Mouse (Mus musculus) neural tube, embryonic 11.5 days (tissue): ENCODE measurements around the gene Polrmt. TPM values are rescaled to one million over a fixed set of nuclear protein-coding genes. Genes with fewer than 3 reads are reported as not detected.

Experiments
- ATAC-seq: fragments of 200-750 bp; cut with Nextera tagmentation; 2 replicates; pipeline ENCODE4 v1.8.0; 2017; ENCODE audit warnings: moderate number of reproducible peaks, mild to moderate bottlenecking, moderate TSS enrichment, moderate library complexity; ENCODE audit not compliant: insufficient read depth, low FRiP score, low TSS enrichment
- DNase-seq: peaks from one replicate; pipeline ENCODE4 v3.0.0-alpha.2; 2015; ENCODE audit warnings: low spot score
- H3K27ac ChIP-seq: fragments of 300-500 bp; sonication (generic); 2 replicates; pipeline ENCODE4 v1.5.1; 2014; ENCODE audit warnings: low read depth, mild to moderate bottlenecking, low read length
- H3K27me3 ChIP-seq: fragments of 300-500 bp; sonication (generic); 2 replicates; pipeline ENCODE4 v1.6.1; 2014; ENCODE audit warnings: mild to moderate bottlenecking, low read length, mixed read lengths; ENCODE audit not compliant: control insufficient read depth, insufficient read depth
- H3K36me3 ChIP-seq: fragments of 300-500 bp; sonication (generic); 2 replicates; pipeline ENCODE4 v1.6.1; 2014; ENCODE audit warnings: mild to moderate bottlenecking, low read length, moderate library complexity, mixed read lengths; ENCODE audit not compliant: control insufficient read depth, insufficient read depth
- H3K4me1 ChIP-seq: fragments of 300-500 bp; sonication (generic); 2 replicates; pipeline ENCODE4 v1.6.1; 2014; ENCODE audit warnings: low read length, mixed read lengths; ENCODE audit not compliant: control insufficient read depth, insufficient read depth
- H3K4me2 ChIP-seq: fragments of 300-500 bp; sonication (generic); 2 replicates; pipeline ENCODE4 v1.6.1; 2014; ENCODE audit warnings: low read depth, mild to moderate bottlenecking, moderate library complexity
- H3K4me3 ChIP-seq: fragments of 300-500 bp; sonication (generic); 2 replicates; pipeline ENCODE4 v1.5.1; 2014; ENCODE audit warnings: low read depth, low read length
- H3K9ac ChIP-seq: fragments of 300-500 bp; sonication (generic); 2 replicates; pipeline ENCODE4 v1.6.1; 2014; ENCODE audit warnings: mild to moderate bottlenecking, low read length
- H3K9me3 ChIP-seq: fragments of 300-500 bp; sonication (generic); 2 replicates; pipeline ENCODE4 v1.6.1; 2016; ENCODE audit warnings: low read length; ENCODE audit not compliant: control insufficient read depth
- WGBS: fragments of 180-500 bp; shearing (Covaris S2); extraction: QIAGEN DNeasy Blood & Tissue Kit; methylation state at CpG from one replicate; pipeline ENCODE4 v1.1.7; 2014; 5-methylcytosine and 5-hydroxymethylcytosine counted together
- polyA plus RNA-seq: library from polyadenylated mRNA; unstranded; fragments of >200 nt; fragmentation: Nextera tagmentation; extraction: Ambion mirVana; gene quantifications from 2 replicates; pipeline ENCODE4 v1.2.1, GENCODE M21; 2014

Gene Polrmt
- polyA plus RNA-seq, 1 experiment from 2014 or later: 34.1 TPM

DNA sequence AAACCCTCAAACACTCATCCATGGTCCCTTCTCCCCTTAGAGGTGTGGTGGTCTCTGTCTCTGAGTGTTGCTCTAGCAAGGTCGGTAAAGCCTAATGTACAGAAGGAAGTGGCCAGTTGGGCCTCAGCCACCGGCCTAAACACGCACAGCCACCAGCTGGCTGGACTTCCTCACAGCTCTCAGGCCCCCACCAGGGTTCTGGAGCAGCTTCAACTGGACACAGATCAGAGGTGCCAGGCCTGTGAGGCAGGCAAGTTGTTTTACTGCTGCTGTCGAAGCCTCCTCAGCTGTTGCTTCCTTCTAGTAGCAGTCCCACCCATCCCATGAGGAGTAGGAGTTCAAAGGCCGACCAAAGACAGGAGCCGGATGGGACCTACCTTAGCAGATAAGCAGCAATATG lies 48.5 kb downstream of the Polrmt start:
- no peak overlapping the region for H3K4me3 ChIP-seq
- H3K9ac ChIP-seq: no peak overlapping the region
- H3K9me3 ChIP-seq: no peaks in the 10 kb centered on the region
- no peaks in the 10 kb centered on the region for H3K27me3 ChIP-seq
- no peak for ATAC-seq
- H3K36me3 ChIP-seq: no peaks in the 10 kb centered on the region
- no peak overlapping the region for H3K27ac ChIP-seq
- H3K4me1 ChIP-seq: no peaks in the 10 kb centered on the region
- no peak for DNase-seq
- no peak overlapping the region for H3K4me2 ChIP-seq
- whole genome bisulfite sequencing: 83% methylated on average over 6 of the region's 6 CpGs

DNA sequence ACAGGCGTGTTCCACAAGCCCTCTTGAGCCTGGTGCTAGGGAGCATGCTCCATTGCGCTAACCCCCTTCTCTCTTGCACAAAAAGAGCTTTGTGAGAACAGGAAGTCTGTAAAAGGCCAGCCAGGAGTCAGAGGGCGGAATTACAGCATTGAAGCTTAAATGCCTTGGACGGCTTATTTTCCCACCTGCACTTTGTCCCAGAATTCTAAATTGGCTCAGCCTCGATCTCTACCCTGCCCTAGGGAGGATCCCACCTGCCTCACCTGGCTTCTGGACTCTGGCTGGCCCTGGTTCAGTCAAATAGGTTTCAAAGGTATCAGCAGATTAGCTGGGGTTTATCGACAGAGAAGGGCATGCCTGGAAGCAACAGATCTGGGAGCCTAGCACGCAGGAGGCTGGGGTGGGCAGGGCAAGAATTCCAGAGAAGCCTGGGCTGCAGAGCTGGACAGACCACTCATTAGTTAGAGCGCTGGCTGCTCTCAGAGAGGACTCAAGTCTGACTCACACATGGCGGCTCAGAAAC lies 50.2 kb downstream of the Polrmt start:
- no peak overlapping the region for H3K4me2 ChIP-seq
- H3K9ac ChIP-seq: no peak overlapping the region
- no peaks in the 10 kb centered on the region for H3K9me3 ChIP-seq
- H3K27ac ChIP-seq: no peak overlapping the region
- H3K4me1 ChIP-seq: no peaks in the 10 kb centered on the region
- ATAC-seq (no peak), DNase-seq (no peak)
- 58% methylated on average over 9 of the region's 9 CpGs for WGBS
- no peaks in the 10 kb centered on the region for H3K27me3 ChIP-seq
- H3K36me3 ChIP-seq: no peaks in the 10 kb centered on the region
- H3K4me3 ChIP-seq: no peak overlapping the region

DNA sequence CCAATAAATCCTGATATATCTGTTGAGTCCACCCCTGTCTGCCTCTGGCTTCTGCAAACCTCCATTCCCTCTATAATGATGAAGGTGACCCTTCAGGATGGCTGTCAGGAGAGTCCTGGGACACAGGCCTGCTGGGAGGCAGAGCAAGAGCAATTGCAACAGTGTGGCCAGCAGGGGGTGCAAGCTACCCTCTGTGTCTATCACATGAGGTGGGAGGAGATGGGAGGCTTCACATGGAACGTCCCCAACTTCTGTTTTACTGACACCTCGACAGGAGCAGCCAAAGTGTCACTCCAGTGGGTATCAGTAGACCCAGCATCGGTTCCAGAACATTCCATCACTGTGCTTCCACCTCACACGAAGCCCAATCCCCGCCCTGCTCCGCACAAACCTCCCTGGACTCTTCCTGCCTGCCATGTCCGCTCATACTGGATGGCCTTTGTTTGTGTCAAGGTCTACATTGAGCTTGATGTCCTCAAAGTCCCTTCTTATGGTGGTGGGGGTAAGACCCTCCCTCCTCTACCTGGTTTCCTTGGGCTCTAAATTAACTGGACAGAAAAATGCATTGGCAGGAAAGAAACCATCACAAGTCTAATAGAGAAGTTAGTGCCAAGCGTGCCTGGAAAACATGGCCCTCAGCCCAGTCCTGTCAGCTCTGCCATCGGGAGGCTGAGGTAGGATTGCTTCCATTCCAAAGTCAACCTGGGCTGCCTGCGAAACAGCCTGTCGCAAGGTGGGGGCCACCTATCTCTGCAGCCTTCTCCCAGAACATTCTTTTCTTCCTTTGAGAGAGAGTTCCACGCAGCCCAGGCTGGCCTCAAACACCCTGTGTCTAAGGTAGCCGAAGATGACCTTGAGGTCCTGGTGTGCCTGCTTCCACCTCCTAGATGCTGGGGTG lies 50.9 kb downstream of the Polrmt start:
- ATAC-seq: no peak
- H3K9me3 ChIP-seq: no peaks in the 10 kb centered on the region
- 67% methylated on average over 13 of the region's 13 CpGs for WGBS
- no peaks in the 10 kb centered on the region for H3K4me1 ChIP-seq
- H3K4me3 ChIP-seq: no peak overlapping the region
- peak; percentile 72 for DNase-seq
- no peak overlapping the region for H3K9ac ChIP-seq
- no peaks in the 10 kb centered on the region for H3K27me3 ChIP-seq
- H3K27ac ChIP-seq: no peak overlapping the region
- no peaks in the 10 kb centered on the region for H3K36me3 ChIP-seq
- no peak overlapping the region for H3K4me2 ChIP-seq

DNA sequence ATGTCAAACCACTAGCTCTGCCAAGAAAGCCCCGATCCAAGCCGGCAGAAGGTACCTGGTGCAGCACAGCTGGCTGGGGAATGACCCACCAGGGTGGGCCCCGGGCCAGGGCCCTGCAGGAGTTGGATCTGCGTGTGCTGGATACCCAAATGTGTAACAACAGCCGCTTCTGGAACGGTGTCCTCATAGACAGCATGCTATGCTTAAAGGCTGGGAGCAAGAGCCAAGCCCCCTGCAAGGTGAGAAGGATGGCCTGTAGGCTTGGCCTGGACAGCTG lies 52.1 kb downstream of the Polrmt start:
- no peaks in the 10 kb centered on the region for H3K27me3 ChIP-seq
- H3K4me1 ChIP-seq: no peaks in the 10 kb centered on the region
- no peaks in the 10 kb centered on the region for H3K36me3 ChIP-seq
- no peak overlapping the region for H3K4me3 ChIP-seq
- no peak overlapping the region for H3K27ac ChIP-seq
- H3K4me2 ChIP-seq: no peak overlapping the region
- H3K9me3 ChIP-seq: no peaks in the 10 kb centered on the region
- ATAC-seq (no peak), DNase-seq (no peak)
- 92% methylated on average over 6 of the region's 6 CpGs for WGBS
- H3K9ac ChIP-seq: no peak overlapping the region

DNA sequence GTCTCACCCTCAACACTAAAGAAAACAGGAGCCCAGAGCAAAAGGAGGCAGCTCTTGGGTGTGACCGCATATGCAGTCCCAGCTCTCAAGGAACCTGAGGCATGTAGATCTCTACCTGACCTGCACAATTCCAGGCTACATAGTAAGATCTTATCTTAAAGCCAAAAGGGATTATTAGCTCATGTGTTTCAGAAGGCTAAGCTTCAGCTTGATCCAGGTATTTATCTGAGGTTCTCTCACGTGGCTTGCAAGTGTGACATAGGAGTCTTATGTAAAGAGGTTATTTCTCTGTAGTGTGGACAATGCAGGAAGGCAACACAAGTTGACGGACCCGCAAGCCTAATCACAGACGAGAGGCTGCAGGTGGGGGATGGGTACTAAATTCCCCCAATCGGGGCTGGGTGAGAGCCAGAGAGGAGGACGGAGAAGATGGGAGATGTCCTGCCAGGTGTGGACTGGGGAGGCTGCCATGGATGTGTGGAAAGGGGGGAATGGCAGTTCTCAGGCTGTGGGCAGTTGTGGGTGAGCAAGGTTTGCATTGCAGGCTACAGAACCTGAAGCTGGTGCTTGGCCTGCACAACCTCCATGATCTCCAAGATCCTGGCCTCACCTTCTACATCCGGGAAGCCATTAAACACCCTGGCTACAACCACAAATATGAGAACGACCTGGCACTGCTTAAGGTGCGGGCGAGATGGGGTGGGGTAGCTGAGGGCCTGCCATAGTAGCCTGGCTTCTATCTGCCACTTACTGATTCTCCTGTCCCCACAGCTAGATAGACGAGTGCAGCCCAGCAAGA lies 52.6 kb downstream of the Polrmt start:
- Histone ChIP-seq H3K36me3 (peaks cover 3% of the 10 kb centered on the region), H3K9ac (no peak overlapping the region), H3K4me3 (no peak overlapping the region), H3K4me1 (no peaks in the 10 kb centered on the region), H3K9me3 (no peaks in the 10 kb centered on the region), H3K27ac (no peak overlapping the region), H3K27me3 (no peaks in the 10 kb centered on the region), H3K4me2 (no peak overlapping the region)
- ATAC-seq (no peak), DNase-seq (no peak)
- WGBS: 82% methylated on average over 12 of the region's 12 CpGs

DNA sequence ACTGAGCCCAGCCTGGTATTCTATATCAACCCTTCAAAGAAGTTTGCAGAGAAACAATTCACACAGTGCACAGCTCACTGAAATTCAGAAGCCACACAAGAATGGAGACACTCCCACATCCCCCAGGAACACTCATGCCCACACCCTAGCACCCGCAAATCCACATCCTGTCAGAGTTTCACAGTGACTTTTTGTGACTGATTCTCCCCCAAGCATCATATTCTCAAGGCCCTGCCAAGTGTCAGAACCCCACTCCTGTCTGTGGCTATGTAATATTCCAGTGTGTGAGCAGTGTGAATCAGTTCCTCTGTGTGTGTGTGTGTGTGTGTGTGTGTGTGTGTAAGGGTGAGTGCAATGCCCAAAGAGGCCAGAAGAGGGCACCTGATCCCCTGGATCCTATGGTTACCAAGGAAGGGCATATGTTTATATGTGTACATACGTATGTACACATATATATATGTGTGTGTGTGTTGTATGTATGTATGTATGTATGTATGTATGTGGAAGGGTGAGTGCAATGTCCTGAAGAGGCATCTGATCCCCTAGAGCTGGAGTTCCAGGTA lies 54.3 kb downstream of the Polrmt start:
- Histone ChIP-seq H3K36me3 (peaks cover 10% of the 10 kb centered on the region), H3K9ac (no peak overlapping the region), H3K4me3 (no peak overlapping the region), H3K4me2 (no peak overlapping the region), H3K27me3 (no peaks in the 10 kb centered on the region), H3K4me1 (no peaks in the 10 kb centered on the region), H3K27ac (no peak overlapping the region), H3K9me3 (no peaks in the 10 kb centered on the region)
- DNase-seq (no peak), ATAC-seq (no peak)
- 94% methylated on average over 2 of the region's 2 CpGs for WGBS

DNA sequence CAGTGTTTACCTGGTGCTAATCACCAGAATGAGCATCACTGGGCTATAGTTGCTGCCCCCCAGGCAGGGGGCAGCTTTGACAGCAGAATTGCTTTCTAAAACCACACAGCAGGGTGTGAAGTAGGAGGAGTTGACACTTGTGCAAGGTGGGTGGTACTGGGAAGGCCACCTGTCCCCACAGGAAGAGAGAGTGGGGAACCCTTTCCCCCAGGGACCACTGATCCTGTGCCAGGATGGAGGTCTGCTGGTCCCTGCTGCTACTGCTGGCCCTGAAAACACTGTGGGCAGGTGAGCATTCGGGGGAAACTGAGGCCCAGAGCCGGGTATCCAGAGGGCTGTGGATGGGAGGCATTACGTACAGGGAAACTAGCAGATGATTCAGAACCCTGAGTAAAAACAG lies 57.2 kb downstream of the Polrmt start:
- no peak for DNase-seq
- no peaks in the 10 kb centered on the region for H3K9me3 ChIP-seq
- H3K9ac ChIP-seq: no peak overlapping the region
- no peak overlapping the region for H3K27ac ChIP-seq
- no peak overlapping the region for H3K4me2 ChIP-seq
- no peaks in the 10 kb centered on the region for H3K27me3 ChIP-seq
- ATAC-seq: no peak
- H3K4me3 ChIP-seq: no peak overlapping the region
- H3K4me1 ChIP-seq: 0 out of 2 replicates have a peak, but pooled peaks cover 1% of the 10 kb centered on the region
- peaks cover 25% of the 10 kb centered on the region for H3K36me3 ChIP-seq
- 86% methylated on average over 3 of the region's 3 CpGs for WGBS

DNA sequence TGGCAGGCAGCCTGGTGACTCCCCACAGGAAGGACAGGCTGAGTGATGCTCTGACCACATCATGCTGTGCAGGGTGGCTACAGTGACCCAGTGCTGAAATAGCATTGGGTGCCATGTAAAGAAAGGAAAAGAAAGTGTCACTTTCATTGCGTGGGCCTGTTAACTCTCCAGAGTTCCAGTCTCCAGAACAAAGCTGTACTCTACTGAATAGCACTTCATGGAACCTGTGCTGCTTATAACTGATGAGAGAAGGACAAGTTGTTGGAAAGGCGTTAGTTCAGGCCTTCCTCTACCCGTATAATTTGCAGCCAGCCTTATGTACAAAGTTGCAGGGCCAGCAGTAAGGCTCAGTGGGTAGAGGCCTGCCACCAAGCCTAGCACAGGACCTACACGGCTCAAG lies 57.7 kb downstream of the Polrmt start, which contains the start of gene Gzmm:
Gene Gzmm (plus strand): TSS at position 301 of the 400 bp plus-strand sequence.
- no peaks in the 10 kb centered on the region for H3K9me3 ChIP-seq
- DNase-seq (no peak), ATAC-seq (no peak)
- H3K4me2 ChIP-seq: no peak within 1 kb of the TSS
- 81% methylated on average over 4 of the region's 4 CpGs for WGBS
- no peak within 1 kb of the TSS for H3K27ac ChIP-seq
- no peak within 1 kb of the TSS for H3K4me3 ChIP-seq
- H3K36me3 ChIP-seq: peaks cover 25% of the 10 kb centered on the region
- no peaks in the 10 kb centered on the region for H3K27me3 ChIP-seq
- H3K9ac ChIP-seq: no peak within 1 kb of the TSS
- H3K4me1 ChIP-seq: peaks cover 4% of the 10 kb centered on the region; the same call in 1 of the 2 replicates
